Mouse (Mus musculus) MEL-GATA-1-ER (cell line): ENCODE data around the gene Arhgef16.

Source experiments
- DNase-seq: peaks from one replicate; pipeline ENCODE4 v3.0.0-alpha.2; 2012; ENCODE audit warnings: low read depth; ENCODE audit errors: extremely low read depth

Gene Arhgef16

DNA sequence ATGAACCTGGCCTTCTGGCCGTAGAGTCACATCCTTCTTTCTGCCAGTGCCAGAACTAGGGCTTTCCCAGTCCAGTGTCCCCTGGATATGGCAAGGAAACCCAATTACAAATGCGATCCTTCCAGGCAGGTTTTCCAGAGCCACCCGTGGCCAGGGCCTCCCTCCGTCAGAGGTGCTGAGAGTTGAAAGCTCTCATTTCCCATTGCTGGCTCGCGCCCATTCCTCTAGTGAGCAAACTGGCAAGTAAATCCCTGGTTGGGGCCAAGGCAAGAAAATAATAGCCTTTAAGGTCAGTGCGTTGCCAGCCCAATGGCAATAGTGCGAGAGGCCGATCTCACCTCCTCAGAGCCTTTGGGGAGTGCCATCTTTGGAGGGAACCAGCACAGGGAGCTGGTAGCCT is 71.9 kb downstream of the Arhgef16 start:
- DNase-seq = no peak
